Mouse (Mus musculus) brown adipose tissue, adult 24 weeks (tissue): ENCODE data around the gene Tlk1. TPM values are rescaled to one million over a fixed set of nuclear protein-coding genes. Genes with fewer than 3 reads are reported as not detected.

ENCODE experiments used
- H3K27ac ChIP-seq: fragments of 200-500 bp; replicated peaks from 2 replicates; pipeline ENCODE4 v1.5.1; 2012; ENCODE audit warnings: low read depth, mild to moderate bottlenecking, low read length
- H3K4me1 ChIP-seq: fragments of 200-500 bp; 2 replicates; pipeline ENCODE4 v1.6.1; 2012; ENCODE audit warnings: low read length, mixed read lengths; ENCODE audit not compliant: control insufficient read depth, insufficient read depth, insufficient read length
- H3K4me3 ChIP-seq: fragments of 200-500 bp; 2 replicates; pipeline ENCODE4 v1.5.1; 2012; ENCODE audit warnings: low read depth, mild to moderate bottlenecking, low read length, moderate library complexity; ENCODE audit not compliant: insufficient read depth
- polyA plus RNA-seq: library from polyadenylated mRNA; stranded (reverse); fragments of >200 nt; gene quantifications from 2 replicates; pipeline ENCODE4 v1.2.4, GENCODE M21; 2012; ENCODE audit not compliant: missing spikeins, insufficient read depth, insufficient read length

The Tlk1 gene
- polyA plus RNA-seq, 1 experiment = 26.4 TPM

DNA sequence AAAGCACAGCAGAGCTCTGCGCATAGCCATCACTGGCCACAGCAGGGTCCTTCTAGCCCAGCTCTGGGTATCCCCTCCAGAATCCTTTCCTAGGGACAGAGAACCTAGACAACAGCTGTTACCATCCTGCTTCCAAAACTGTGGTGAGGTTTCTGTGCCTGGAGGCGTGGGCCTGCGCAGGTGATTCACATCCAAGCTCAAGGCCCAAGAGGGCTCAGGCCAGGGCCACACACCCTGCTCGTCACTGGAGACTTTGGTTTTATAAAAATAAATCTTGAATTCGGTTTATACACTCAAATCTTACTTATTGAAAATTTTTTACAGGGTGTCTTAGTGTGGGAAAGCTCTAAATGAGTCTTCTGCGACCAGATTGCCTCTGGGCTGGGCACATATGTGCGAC lies 115.3 kb downstream of the Tlk1 start:
- Histone ChIP-seq H3K27ac (no peak overlapping the region), H3K4me1 (no peaks in the 10 kb centered on the region), H3K4me3 (no peak overlapping the region)

DNA sequence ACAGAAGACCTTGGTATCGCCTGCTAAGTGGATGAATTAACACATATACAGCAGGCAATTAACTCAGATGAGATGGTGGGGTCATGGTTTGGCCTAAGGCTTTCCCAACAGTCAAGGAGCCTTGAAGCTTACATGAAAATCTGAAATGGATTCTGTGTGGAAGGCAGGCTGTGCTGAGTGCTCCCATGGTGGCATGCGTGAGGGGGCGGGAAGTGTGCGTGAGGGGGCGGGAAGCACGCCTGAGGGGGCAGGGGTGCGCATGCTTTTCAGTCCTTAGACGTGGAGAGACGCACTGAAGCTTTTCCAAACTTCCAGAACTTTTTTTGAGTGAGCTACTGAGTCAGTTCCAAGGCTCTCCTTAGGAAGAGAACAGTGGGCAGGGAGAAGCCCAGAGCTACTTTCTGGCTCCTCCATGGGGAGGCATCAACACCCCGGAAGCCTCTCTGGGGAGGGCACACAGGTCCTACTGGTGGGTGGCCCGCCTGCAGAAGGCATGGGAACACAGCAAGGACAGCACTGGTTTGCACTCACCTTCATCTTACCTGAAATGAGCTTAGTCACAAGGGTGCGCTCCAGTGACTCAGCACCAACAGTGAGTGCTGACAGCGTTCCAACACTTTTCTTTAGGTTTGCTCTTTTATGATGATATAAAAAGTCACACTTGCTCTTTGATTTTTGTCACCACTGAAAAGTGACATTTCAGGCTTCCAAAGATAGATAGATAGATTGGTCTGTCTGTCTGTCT lies 116.4 kb downstream of the Tlk1 start:
- no peaks in the 10 kb centered on the region for H3K4me1 ChIP-seq
- H3K27ac ChIP-seq = no peak overlapping the region
- H3K4me3 ChIP-seq = no peak overlapping the region

DNA sequence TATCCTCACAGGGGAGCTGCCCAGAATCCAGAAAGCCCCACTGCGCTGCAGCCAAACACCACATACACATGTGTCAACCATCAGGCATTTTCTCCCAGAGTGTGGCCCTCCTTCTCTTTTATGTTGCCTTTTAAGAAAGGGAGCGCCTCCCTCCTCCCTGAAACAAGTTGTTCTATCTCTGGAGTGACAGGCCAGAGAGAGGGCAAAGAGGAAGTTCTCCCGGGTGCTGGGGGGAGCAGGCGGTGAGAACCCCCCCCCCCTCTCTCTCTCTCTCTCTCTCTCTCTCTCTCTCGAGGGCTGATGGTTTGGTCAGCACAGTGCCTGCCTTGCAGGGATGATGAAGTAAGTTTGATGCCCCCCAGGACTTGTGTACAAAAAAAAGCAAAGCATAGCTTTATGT lies 123.1 kb downstream of the Tlk1 start:
- Histone ChIP-seq H3K4me3 (no peak overlapping the region), H3K4me1 (no peaks in the 10 kb centered on the region), H3K27ac (no peak overlapping the region)

DNA sequence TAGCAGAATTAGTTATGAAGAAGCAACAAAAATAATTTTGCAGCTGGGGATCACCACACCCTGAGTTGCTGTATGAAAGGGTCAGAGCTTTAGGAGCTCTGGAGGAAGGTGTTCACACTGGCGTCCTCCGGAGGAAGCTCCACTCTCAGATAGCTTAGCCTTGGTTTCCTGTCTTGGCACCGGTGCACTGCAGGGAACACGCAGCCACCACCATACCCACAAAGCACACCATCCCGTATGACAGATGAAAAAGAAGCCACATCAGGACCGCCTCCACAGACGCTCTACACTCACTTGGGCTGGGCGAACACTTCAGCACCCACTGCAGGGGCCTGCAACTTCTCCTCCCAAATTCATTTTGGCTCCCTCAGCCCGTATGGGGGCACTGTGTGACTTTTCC lies 124.0 kb downstream of the Tlk1 start:
- H3K4me1 ChIP-seq = no peaks in the 10 kb centered on the region

DNA sequence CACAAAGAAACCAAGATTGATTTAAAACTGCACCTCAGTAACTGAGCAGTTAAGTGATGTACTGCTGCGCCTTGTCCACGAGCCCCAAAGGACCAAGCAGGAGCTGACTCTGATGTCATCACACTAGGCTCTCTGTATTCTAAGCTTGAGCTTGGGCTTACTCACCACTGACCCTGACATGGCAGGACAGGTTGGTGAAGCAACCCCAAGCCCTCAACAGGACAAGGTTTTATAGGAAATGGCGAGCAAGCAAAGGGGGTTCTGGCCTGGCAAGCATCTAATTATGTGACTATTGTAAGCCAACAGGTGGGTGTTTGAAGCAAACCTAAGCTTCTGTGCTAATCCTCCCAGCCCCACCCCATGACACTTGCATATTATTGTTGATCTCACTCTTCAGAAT lies 124.7 kb downstream of the Tlk1 start:
- H3K4me3 ChIP-seq = no peak overlapping the region
- H3K27ac ChIP-seq = no peak overlapping the region
- no peaks in the 10 kb centered on the region for H3K4me1 ChIP-seq

More for the DNA sequence above, 124.0 kb downstream of the Tlk1 start:
- H3K27ac ChIP-seq = no peak overlapping the region
- no peak overlapping the region for H3K4me3 ChIP-seq

DNA sequence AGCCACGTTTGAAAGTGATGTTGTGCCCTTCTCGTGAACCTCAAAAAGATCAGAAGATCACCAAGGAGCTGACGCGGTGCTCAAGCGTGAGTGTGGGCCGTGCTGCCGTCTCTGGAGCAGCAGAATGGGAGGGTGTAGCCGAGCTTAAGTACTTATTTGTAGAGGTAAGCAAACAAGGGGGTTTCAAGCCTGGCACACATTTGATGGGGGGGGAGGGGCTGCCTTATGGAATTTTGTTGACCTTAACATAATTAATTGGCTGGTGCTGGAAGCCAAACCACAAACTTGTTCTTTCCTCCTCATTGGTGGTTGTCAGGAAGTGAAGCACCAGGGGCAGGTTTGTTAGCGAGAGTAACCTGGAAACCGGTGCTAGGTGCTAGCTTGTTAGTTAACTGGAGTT lies 129.8 kb downstream of the Tlk1 start:
- no peak overlapping the region for H3K4me3 ChIP-seq
- H3K27ac ChIP-seq = no peak overlapping the region
- no peaks in the 10 kb centered on the region for H3K4me1 ChIP-seq

DNA sequence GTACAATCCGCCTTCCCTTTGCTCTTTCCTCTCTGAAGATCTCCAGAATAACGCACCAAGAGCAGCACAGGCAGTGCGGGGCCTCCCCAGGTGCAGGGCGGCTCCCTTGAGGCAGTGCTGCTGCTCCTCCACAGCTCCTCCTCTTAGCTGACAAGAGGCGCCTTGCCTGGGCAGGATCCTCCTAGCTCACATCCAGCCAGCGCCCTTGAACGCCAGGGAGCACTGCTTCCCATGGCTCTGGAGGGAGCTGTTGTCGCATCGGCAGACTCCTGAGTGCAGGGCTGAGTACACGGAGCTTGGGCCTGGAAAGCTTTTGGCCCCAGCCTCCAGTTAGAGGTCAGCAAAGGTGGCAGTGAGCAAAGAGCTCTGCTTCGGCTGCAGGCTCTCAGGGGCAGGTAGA lies 135.3 kb downstream of the Tlk1 start:
- Histone ChIP-seq H3K4me3 (no peak overlapping the region), H3K27ac (no peak overlapping the region), H3K4me1 (no peaks in the 10 kb centered on the region)

DNA sequence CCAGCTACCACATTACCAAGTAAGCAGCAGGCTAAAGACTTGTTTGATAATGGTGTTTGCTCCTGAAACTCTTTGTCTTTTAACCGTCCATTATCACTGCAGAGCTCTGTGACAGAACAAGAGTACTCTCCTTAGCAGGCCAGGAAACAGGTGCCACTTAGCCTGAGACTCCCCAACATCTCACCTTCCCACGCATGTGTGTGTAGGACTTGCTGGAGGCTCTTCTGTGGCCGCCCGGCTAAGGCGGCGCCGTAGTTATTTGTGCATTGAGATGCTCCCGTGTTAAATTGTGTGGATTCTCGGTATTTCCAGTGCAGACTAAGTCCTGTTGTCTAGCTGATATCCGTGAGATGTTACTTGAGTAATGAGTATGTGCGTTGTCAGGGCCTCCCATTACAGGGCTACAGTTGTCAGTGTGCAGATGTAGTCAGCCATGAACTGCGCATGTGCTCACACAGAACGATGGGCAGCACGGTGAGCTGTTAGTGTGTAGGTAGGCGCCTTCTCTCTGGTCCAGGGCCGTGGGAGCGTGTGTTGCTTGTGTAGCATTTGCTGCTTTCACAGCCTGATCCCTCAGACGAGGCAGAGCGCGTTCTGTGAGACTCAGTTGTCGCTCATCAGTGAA lies 137.0 kb downstream of the Tlk1 start:
- H3K4me1 ChIP-seq = no peaks in the 10 kb centered on the region
- no peak overlapping the region for H3K4me3 ChIP-seq
- no peak overlapping the region for H3K27ac ChIP-seq

DNA sequence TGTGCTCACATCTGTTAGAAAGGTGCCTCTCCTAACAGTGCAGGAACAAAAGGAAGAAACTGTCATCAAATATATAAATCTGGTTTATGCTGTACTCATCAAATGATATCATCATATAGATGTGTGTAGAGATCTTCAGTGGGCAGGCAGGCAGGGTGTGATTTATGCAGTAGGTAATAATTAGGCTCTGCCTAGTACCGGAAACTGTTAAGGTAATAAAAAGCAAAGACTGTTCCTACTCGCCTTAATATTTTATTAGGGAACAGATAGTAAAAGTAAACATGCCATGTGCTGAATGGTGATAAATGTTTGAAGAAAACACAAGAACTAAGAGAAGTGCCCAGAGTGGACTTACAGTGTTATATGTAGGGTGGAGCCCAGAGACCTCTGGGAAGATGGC lies 143.2 kb downstream of the Tlk1 start:
- Histone ChIP-seq H3K4me3 (no peak overlapping the region), H3K4me1 (no peaks in the 10 kb centered on the region), H3K27ac (no peak overlapping the region)

DNA sequence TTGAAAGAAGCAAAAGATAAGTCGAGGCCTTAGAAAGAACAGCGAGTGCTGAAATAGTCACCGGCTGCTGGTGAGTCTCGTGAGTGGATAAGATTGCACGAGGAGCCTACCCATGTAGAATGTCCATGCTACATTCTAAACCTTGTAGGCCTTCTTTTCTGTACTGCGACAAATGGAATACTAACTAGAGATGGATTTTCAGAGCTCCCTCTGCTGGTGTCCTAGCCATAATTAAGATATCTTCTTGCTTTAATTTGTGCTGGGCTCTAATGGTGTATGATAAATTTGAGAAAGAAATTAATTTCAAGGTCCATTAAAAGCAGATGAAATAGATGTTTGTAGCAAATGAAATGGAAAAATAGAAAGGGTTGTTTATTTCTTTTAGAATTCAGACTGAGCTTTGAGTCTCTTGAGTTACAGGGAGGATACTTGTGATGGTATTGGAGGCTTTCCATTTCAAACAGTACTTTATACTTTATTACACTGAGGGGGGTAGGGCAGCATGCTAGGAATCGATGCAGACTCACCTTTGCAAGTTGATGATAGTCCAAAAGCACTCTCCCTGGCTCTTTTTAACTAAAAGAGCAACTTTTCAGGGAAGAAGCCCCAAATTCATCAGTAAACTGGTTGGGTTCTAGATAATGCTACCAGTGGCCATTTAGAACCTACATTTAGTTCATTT lies 151.9 kb downstream of the Tlk1 start:
- H3K4me3 ChIP-seq = no peak overlapping the region
- H3K4me1 ChIP-seq = 0 out of 2 replicates have a peak, but pooled peaks cover 2% of the 10 kb centered on the region
- H3K27ac ChIP-seq = no peak overlapping the region

DNA sequence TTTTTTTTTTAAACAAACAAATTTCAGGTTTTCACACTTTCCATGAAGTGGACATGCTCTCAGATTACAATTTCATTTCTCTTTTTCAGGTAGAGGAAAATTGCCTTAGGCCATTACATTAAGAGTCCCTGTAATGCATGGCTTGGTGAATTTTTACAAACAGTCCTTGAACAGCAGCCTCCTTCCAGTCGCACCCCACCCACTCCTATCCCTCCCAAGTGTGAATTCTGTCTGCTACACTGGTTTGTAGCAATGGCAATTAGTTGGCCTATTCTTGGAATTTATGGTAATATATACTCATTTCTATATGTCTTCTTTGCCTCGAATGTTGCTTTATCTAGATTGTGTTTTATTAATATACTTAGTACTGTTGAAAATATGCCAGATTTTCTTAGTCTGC lies 153.1 kb downstream of the Tlk1 start:
- 0 out of 2 replicates have a peak, but pooled peaks cover 2% of the 10 kb centered on the region for H3K4me1 ChIP-seq
- no peak overlapping the region for H3K27ac ChIP-seq
- H3K4me3 ChIP-seq = no peak overlapping the region

DNA sequence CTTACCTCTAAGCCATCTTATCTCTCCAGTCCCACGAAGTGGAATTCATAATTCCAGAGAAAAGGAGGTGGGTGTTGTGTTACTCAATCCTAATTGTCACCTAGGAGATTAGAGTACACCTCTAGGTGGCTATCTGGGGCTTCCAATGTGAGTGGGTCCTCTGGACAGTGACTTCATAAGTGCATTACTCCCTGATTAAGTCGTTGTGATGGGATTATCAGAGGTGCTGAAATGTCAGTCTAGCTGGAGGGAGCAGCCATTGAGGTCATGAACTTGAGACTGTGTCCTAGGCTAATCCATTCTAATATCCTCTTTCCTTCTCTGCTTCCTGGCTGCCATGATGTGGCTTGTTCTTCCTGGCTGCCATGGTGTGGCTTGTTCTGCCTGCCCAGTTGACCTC lies 155.6 kb downstream of the Tlk1 start:
- H3K27ac ChIP-seq = no peak overlapping the region
- no peak overlapping the region for H3K4me3 ChIP-seq
- H3K4me1 ChIP-seq = 0 out of 2 replicates have a peak, but pooled peaks cover 2% of the 10 kb centered on the region

DNA sequence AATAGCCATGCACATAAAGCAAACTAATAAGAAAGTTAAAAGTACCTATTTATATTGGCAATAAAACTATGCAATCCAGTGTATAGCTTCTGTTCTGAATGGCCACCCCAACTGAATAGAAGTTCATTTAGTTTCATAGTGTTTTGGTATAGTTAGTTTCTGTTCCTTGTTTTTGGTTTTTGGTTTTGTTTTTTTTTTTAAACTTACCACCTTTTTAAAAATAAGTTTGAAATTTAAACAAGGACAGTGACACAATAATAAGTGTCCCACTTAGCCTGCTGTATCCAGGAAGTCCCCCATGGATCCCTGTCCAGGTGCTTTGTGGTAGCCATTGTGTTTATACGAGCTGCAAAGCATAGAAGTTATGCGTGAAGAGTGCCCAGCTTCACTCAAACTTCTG lies 156.3 kb downstream of the Tlk1 start:
- Histone ChIP-seq H3K27ac (no peak overlapping the region), H3K4me1 (0 out of 2 replicates have a peak, but pooled peaks cover 2% of the 10 kb centered on the region), H3K4me3 (no peak overlapping the region)

DNA sequence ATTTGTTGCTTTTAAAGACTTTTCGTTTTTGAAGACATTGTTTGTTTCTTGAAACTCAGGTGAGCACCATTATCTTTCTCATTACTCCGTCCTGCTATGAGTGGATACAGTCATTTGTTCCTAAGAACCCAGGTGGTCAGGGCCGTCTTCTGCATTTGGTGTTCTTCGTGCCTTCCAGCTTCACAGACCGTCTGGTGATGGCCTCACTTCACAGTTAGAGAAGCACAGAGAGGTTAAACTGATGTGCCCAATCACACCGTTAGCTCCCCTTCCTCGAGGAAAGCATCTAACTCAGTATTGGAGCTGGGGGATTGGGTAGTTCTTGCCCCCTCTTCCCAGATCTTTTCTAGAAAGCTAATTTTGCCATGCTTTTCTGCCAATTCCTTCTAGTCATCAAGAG lies 158.5 kb downstream of the Tlk1 start:
- no peak overlapping the region for H3K27ac ChIP-seq
- H3K4me3 ChIP-seq = no peak overlapping the region
- 0 out of 2 replicates have a peak, but pooled peaks cover 1% of the 10 kb centered on the region for H3K4me1 ChIP-seq

DNA sequence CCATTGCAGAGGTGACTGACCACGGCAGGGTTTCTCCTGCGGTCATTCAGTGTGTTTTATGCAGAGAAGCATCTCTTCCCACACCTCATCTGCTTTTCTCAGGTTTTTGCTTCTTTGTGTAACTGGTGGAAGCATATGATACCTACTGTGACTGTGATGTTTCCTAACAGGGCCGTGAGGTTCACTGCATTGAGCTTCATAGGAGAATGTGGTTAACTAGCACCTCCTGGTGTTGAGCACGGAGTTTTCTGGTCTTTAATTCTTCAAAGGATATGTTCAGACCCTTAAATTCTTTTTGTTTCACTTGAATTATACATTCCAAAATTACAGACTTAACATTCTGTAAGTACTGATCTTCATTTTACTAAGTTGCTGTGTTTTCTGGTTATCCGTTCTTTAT lies 161.8 kb downstream of the Tlk1 start:
- Histone ChIP-seq H3K4me1 (no peaks in the 10 kb centered on the region), H3K27ac (no peak overlapping the region), H3K4me3 (no peak overlapping the region)
